Mouse (Mus musculus) thymus, adult 2 months (tissue): Measurements from ENCODE around the gene Sdc1.

Experiments used
- CTCF ChIP-seq: fragments of 200-500 bp; IDR thresholded peaks from 2 replicates; pipeline ENCODE4 v1.5.1; 2012; ENCODE audit warnings: mild to moderate bottlenecking, control low read depth, low read length, moderate library complexity, borderline replicate concordance; ENCODE audit not compliant: control insufficient read depth, poor library complexity, insufficient read depth; ENCODE audit errors: extremely low read depth
- POLR2A ChIP-seq: fragments of 200-500 bp; IDR thresholded peaks from 2 replicates; pipeline ENCODE4 v1.6.1; 2012; ENCODE audit warnings: mild to moderate bottlenecking, low read length, control low read depth, moderate library complexity; ENCODE audit not compliant: control insufficient read depth, poor library complexity, insufficient read depth; ENCODE audit errors: extremely low read depth

DNA sequence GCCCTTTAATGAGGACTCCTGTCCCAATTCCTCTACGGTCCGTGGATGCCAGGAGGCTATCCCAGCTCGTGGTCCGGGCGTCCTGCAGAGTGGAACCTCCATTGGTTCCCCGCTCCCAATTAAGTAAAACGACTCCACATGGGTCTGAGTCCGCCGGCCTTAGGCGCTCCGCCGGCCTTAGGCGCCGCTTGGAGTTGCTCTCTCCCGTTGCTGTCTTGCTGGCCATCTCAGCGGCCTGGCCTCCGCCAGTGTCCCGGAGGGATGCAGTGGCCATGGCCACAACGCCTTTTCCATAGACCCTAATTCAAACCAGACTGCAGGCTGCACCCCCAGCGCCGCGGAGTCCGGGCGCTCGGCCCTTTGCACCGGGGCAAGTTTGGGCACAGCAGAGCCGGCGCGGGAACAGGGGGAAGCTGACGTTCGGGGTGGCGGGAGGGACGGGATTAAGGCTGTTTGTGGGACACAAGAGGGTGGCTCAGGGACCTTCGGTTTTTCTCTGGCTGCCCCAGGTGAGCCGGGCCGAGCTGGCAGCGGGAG, 789 bp downstream of the Sdc1 start:
- TF ChIP-seq CTCF (no peak), POLR2A (no peak)
